ENCODE assay signal across 25 mouse cellular contexts in genomic region chr2:116851356-116851755, GRCm38 (mm10). TPM values are rescaled to one million over a fixed set of nuclear protein-coding genes. Genes with fewer than 3 reads are reported as not detected.
DNase-seq lines count a peak whose midpoint lies in the region; ATAC-seq lines count a peak whose summit lies in the region.
"Had no signal": no experiment of that assay in that cellular context is flagged by ENCODE, and none has a peak within 500 bp of the region (broad histone marks: within the 10 kb centered on the region; RNA-seq: fewer than 3 reads in every experiment).

No protein-coding gene starts in this region.

- peaks cover 10% of the 10 kb centered on the region for H3K4me1 ChIP-seq in heart, embryonic 12.5 days (replicated peaks)
- no peaks in the 10 kb centered on the region for H3K4me1 ChIP-seq in heart, embryonic 10.5 days

- 67% methylated on average over 4 of the region's 4 CpGs for WGBS in heart, embryonic 12.5 days
- 72% methylated on average over 4 of the region's 4 CpGs for WGBS in heart, embryonic 10.5 days

- H3K36me3 ChIP-seq in heart, embryonic 12.5 days = no peaks in the 10 kb centered on the region
- H3K36me3 ChIP-seq in heart, embryonic 10.5 days = no peaks in the 10 kb centered on the region
- H3K36me3 ChIP-seq: G1E had no signal

- H3K27ac ChIP-seq in heart, embryonic 12.5 days (ENCODE audit: poor library complexity, severe bottlenecking) = no peak overlapping the region
- H3K27ac ChIP-seq in heart, embryonic 10.5 days = no peak overlapping the region

- no peak overlapping the region for H3K4me3 ChIP-seq in heart, embryonic 12.5 days
- no peak overlapping the region for H3K4me3 ChIP-seq in heart, embryonic 10.5 days

- ATAC-seq in heart, embryonic 12.5 days (ENCODE audit: insufficient number of reproducible peaks, low FRiP score) = no peak
- ATAC-seq: activated CD4-positive, CD25-positive, alpha-beta regulatory T cell, adult 4 months; CD4-positive, CD25-positive, alpha-beta regulatory T cell, adult 4 months had no signal

- no peaks in the 10 kb centered on the region for H3K27me3 ChIP-seq in heart, embryonic 12.5 days (replicated peaks)
- H3K27me3 ChIP-seq in heart, embryonic 10.5 days (ENCODE audit: insufficient read depth, poor library complexity, severe bottlenecking) = no peaks in the 10 kb centered on the region
- H3K27me3 ChIP-seq: CH12.LX, Patski had no signal

- intact Hi-C loops in heart, postnatal 14 days (cut with DNase I) = no loop called here

- no peak overlapping the region for H3K9ac ChIP-seq in heart, embryonic 12.5 days

- H3K4me2 ChIP-seq in heart, embryonic 12.5 days = no peak overlapping the region

- no peaks in the 10 kb centered on the region for H3K9me3 ChIP-seq in heart, embryonic 12.5 days (replicated peaks)
- H3K9me3 ChIP-seq in heart, embryonic 10.5 days = no peaks in the 10 kb centered on the region
- H3K9me3 ChIP-seq: G1E had no signal

- DNase-seq in heart, adult 11 months = peak; percentile 64
- peak; percentile 55 for DNase-seq in heart, embryonic 10.5 days (ENCODE audit: low spot score)
- DNase-seq in heart, postnatal 14 days = no peak
- DNase-seq: adrenal gland, adult 2 months; adrenal gland, adult 8-10 months; adrenal gland, postnatal 10 days; adrenal gland, postnatal 14 days; adrenal gland, postnatal 25 days; adrenal gland, postnatal 36 days; B cell, adult 2 months; cerebellum, adult 11 months; cerebellum, adult 11-12 months; cerebellum, adult 18-20 months had no signal

RNA-seq across cellular contexts. Expression of gene Tmco5, which starts 27.1 kb away (rescaled TPM):
- polyA plus RNA-seq in heart, embryonic 12.5 days (2016; fragmentation: Nextera tagmentation; extraction: Ambion mirVana) = not detected in 2 replicates
- polyA plus RNA-seq in heart, embryonic 10.5 days (2016; fragmentation: Nextera tagmentation; extraction: Ambion mirVana) = not detected in 2 replicates
- not detected for total RNA-seq in heart, postnatal 14 days (2021)
- total RNA-seq: adrenal gland, adult 18-20 months; adrenal gland, adult 2 months; adrenal gland, adult 8-10 months; adrenal gland, postnatal 10 days; adrenal gland, postnatal 14 days; adrenal gland, postnatal 25 days; adrenal gland, postnatal 36 days; adrenal gland, postnatal 4 days; CH12.LX; ES-E14; G1E; MEL had no signal
- polyA plus RNA-seq: activated CD4-positive, CD25-positive, alpha-beta regulatory T cell, adult 4 months; adrenal gland, adult 2 months; brain, embryonic 14.5 days; C2C12; CD4-positive, CD25-positive, alpha-beta regulatory T cell, adult 4 months; G1E; Patski had no signal

Comparison
In these comparisons a context has a peak if more than half of its experiments do, and no peak if none do; other contexts are left out.
1. DNase-seq: peak in heart, adult 11 months (single experiment) and heart, embryonic 10.5 days (single experiment); none in heart, postnatal 14 days (0 of 2).